Mouse (Mus musculus) thymus, adult 2 months (tissue): ENCODE measurements at regions not wholly inside any gene's neighbourhood (a gene's known extent, or its start where the extent isn't known, plus 50 kb on each side); places are given as distances from the start of the nearest gene placed in this dataset.

Source experiments
- CTCF ChIP-seq: fragments of 200-500 bp; IDR thresholded peaks from 2 replicates; pipeline ENCODE4 v1.5.1; 2012; ENCODE audit warnings: mild to moderate bottlenecking, control low read depth, low read length, moderate library complexity, borderline replicate concordance; ENCODE audit not compliant: control insufficient read depth, poor library complexity, insufficient read depth; ENCODE audit errors: extremely low read depth
- POLR2A ChIP-seq: fragments of 200-500 bp; IDR thresholded peaks from 2 replicates; pipeline ENCODE4 v1.6.1; 2012; ENCODE audit warnings: mild to moderate bottlenecking, low read length, control low read depth, moderate library complexity; ENCODE audit not compliant: control insufficient read depth, poor library complexity, insufficient read depth; ENCODE audit errors: extremely low read depth

- no peak for TF ChIP-seq CTCF
- no peak for TF ChIP-seq POLR2A
Observed at GRCm38 (mm10) chr2:50932936-50933335, 216.0 kb downstream of the Rnd3 start.
